Mouse (Mus musculus): ENCODE measurements at regions not wholly inside any gene's neighbourhood (a gene's known extent, or its start where the extent isn't known, plus 50 kb on each side); places are given as distances from the start of the nearest gene placed in this dataset.

DNA sequence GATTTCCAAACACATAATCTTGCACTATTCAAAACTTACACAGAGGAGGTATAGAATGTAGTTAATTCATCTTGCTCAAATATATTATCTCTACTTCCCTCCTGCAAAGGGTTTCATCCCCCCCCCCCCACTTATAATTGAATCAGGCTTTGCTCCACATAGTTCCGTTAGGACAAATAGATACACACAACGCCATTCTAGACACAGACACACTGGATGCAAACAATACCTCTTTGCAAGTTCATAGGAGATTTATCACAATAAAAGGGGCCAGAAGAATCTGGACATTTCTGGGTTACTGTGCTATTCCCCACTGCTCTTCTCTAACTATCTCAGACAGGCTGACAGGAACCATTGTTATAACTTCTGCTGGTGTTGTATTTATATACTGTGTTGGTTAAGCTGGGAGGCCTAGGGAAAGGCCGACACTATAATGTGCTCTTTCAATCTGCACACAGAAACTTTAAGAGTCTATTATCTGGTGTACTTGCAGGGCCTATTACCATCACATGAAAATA, 410.6 kb upstream of the Tenm3 start:
- no peak for TF ChIP-seq MYOD1 (IDR thresholded peaks at IDR 0.05; ENCODE audit: control insufficient read depth in 1 of 3, insufficient read length in 2 of 3, low read depth in 2 of 3)
- TF ChIP-seq MAX (IDR thresholded peaks at IDR 0.05; ENCODE audit: low read depth): no peak
- TF ChIP-seq POLR2A (IDR thresholded peaks at IDR 0.05; ENCODE audit: insufficient read length, low read depth): no peak
- no peak for TF ChIP-seq POLR2AphosphoS2 (IDR thresholded peaks at IDR 0.05; ENCODE audit: insufficient read length, low read depth)
- TF ChIP-seq CEBPB (IDR thresholded peaks at IDR 0.05; ENCODE audit: insufficient read depth, poor library complexity, severe bottlenecking): no peak
- TF ChIP-seq SRF (IDR thresholded peaks at IDR 0.05; ENCODE audit: control insufficient read depth, insufficient read length, low read depth): no peak

Data from myocyte (in vitro differentiated cells).